Mouse (Mus musculus): ENCODE data around the gene Ccsap. TPM values are rescaled to one million over a fixed set of nuclear protein-coding genes. Genes with fewer than 3 reads are reported as not detected.
A peak's percentile ranks its signal among the peaks of the same experiment; 100 is the strongest.

Ccsap gene
- total RNA-seq, 2 experiments from 2014 or later = 1.3 to 1.6 TPM

DNA sequence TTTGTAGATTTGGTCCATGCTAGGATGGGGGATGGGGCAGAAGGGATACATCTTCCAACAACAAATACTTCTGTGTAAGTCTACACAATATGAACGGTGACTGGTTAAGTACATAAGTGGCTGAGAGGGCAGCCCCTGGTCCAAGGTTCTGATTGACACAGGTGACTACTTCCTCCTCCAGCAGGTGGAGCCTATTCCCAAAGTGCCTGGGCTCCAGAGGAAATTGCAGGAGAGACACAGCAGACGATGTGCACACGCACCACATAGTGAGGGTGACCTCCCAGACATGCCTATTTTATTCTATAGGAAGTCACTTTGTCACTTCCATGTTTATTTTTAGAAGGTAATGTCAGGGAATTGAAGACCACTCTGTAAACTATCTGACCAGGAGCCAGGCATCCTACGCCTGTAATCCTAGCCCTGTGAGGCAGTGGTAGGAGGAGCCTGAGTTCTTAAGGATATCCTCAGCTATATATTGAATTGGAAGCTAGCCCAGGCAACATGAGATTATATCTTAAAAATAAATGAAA is 20.9 kb upstream of the Ccsap start:
- intact Hi-C loops (cut with DNase I) = no loop called here
- no peak for DNase-seq (ENCODE audit: low spot score)

DNA sequence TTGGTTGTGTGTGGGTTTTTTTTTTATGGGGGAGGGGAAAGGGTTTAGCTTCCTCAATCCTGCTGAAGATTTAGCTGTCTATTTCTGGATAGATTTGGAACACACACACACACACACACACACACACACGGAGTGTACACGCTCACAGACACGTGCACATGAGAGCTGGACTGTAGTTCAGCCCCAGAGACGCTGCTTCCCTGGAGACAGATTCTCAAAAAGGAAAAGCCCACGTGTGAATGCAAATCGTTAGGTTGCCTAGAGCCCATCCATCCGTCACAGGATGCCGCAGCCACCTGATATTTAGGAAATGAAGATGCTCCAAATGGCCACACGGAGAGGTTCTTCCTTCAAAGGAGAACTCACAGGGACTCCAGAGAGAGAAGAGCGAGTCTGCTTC is 20.3 kb upstream of the Ccsap start:
- DNase-seq (ENCODE audit: low spot score) = no peak
- intact Hi-C loops (cut with DNase I) = no loop called here

DNA sequence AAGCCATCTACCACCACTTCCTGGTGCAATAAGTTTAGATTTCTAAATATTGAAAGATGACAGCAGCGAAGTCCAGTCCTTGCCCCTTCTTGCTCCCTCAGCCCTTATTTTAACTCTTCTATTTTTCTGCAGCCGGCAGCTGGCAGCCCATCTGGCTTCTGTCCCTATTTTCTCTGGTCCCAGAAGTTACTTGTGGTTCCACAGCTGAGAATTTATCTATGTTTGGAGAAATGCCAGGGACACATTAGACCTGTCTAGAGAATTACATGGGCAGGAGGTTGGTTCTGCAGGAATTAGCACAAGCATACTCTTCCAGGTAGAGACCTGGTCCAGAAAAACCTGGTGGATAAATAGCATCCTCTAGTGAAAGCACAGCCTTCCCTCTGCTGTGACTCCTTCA is 17.9 kb upstream of the Ccsap start:
- no peak for DNase-seq (ENCODE audit: low spot score)
- intact Hi-C loops (cut with DNase I) = no loop called here

DNA sequence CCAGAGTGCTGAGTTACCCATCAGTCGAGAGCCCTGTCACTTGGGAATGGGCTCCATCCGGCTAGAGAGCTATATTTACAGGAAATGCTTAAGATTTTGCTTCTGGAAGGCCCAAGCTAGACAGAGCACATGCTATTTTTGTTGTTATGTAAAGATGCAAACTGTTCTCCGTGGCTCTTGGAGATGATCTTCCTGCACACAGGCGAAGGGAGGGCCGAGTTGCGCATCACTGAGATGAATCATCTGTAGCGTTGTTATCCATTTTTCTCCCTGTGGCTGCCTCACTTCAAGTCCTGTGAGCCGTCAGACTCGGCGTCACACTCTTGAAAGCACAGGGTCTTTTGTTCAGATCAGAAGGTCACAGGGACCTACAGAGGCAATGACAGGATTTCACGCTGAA is 14.3 kb upstream of the Ccsap start:
- no peak for DNase-seq (ENCODE audit: low spot score)
- intact Hi-C loops (cut with DNase I) = no loop called here

DNA sequence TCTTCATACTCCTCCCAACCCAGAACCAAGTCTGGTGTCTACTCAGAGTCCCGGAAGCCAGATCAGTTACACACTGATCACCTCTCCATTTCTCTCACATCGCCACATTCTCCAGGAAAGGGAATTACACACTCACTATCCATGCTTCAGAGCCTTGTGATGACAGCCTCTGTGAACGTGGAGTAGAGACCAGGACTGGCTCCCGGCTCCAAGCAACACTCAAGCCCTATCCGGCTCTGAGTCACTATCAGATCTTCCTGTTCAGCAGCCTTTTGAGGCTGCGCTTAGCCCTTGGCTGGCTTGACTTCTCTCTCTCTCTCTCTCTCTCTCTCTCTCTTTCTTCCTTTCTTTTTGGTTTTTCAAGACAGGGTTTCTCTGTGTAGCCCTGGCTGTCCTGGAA is 13.4 kb upstream of the Ccsap start:
- no peak for DNase-seq (ENCODE audit: low spot score)
- intact Hi-C loops (cut with DNase I) = no loop called here

DNA sequence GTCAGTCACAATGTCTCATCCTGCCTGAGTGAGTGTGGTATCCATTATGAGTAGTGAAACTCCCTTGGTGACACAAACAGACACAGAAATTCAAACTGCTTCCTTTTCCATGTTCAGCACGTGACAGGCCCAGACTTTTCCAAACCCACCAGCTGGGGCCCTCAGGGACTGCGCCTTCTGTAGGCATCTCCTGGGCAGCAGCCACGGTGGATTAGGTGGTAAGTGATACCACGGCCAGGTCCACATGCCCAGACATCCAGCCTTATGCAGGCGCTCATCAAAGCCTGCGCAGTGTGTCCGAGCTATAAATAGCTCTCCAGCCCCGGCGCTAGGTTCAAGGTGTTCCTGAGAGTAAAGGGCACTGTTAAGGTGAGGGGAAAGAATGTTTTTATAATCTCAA is 12.0 kb upstream of the Ccsap start:
- intact Hi-C loops (cut with DNase I) = no loop called here
- no peak for DNase-seq (ENCODE audit: low spot score)

DNA sequence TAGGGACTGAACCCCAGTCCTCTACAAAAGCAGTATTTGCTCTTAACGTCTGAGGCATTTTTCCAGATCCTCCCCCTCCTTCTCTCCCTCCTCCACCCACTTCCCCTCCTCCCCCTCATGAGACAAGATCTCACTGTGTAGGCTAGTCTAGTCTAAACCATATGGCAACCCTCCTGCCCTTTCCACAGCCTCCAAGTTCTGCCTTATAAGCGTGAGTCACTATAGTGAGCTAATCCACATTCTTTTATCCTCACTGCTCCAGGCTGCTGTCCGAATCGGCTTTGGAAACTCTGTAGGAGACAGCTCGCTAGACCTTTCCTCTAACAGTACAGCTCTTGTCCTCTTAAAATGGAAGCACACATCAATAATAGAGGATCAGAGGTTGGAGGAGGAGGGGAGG is 7.0 kb upstream of the Ccsap start:
- no peak for DNase-seq (ENCODE audit: low spot score)

DNA sequence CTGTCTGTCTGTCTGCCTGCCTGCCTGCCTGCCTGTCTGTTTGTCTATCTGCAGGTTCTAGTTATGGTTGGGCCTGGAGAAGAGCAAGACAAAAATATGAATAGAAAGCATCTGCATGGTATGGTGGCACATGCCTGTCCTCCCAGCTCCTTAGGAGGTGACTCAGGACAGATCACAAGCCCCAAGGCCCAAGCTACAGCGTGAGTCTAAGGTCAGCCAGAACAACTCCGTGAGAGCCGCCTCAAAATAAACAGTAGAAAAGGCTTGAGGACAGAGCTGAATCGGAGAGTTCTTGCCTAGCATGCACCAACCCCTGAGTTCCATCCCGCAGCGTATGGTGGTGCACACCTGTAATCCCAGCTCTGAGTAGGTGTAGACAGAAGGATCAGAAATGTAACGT is 5.8 kb upstream of the Ccsap start:
- intact Hi-C loops (cut with DNase I) = no loop called here

More for the DNA sequence above, 7.0 kb upstream of the Ccsap start:
- intact Hi-C loops (cut with DNase I) = no loop called here

DNA sequence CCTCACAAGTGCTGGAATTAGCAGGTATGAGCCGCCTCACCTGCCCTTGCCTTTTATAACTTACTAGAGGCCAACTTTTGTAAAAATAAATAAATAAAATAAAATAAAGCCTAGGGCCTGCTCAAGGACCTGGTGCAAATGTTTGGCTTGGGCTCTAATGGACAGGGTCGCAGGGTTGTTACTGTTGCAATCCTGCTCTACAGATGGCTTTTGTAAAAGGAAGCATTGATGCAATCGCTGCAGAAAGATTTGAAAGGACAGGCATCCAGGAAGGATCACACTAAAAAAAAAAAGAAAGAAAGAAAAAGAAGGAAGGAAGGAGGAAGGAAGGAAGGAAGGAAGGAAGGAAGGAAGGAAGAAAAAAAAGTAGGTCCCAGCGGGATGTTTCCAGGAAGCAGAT is 377 bp upstream of the Ccsap start:
- no peak for DNase-seq (ENCODE audit: low spot score)
- intact Hi-C loops (cut with DNase I) = no loop called here

More for the DNA sequence above, 5.8 kb upstream of the Ccsap start:
- no peak for DNase-seq (ENCODE audit: low spot score)

DNA sequence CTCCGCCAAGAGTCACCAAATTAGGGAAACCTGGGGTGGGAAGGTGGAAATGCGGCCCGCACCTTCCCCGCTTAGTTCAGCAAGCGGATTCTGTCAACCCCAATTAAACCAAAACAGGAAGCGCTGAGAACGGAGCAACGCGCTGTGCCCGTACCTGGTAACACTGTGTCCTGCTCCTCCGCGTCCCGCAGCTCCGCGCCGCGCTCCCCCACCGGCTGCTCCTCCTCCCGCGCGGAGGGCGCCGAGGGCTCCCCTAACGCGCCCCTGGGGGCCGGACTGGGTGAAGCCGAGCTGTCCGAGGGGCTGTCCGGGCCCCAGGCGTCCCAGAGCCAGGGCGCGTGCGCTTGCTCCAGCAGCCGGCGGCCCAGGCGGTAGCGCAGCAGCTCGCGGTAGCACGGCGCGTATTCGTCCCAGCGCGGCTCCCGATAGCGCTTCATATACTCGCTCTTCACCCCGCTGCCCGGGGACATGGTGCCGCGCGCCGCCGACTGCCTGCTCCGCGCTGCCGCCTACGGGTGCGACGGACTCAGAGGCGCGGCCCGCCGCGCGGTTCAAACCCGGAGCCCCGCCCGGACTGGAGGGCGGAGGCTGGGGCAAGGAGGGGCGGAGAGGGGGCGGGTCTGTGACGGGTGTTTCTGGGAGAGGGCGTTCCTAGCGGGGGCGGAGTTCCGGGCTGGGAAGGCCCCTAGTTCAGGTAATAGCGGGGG is 915 bp downstream of the Ccsap start:
- intact Hi-C loops (cut with DNase I) = no loop called here
- DNase-seq (ENCODE audit: low spot score) = peak; percentile 78

DNA sequence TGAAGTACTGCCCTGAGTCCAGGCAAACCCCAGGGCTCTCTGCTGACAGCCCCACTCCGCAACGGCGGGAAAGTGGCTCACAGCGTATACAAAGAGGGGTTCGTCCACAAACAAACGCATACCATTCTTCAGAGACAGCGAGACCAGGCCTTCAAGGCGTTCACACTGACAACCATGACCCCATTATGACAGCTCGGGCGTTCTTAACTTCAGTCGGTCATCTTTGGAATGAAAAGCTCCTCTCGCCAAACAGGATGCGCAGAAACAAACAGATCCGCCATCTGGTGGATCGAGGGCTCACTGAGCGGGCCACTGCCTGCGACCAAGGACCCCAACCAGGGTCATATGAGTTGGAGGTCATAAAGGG is 1.5 kb downstream of the Ccsap start:
- intact Hi-C loops (cut with DNase I) = no loop called here
- DNase-seq (ENCODE audit: low spot score) = no peak

DNA sequence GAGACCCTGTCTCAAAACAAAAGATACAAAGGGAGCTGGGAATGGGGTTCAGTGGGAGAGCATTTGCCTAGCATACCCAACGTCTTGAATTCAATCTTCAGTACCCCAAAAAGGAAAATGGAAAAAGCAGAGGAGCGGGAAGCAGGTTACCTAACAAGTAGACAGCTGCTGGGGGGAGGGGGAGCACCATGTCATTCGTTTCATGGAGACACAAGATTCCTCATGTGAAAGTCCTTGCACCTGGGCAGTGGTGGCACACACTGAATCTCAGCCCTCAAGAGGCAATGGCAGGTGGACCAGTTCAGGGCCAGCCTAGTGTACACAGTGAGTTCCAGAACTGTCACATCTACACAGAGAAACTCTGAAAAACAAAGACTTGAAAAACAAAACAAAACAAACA is 2.6 kb downstream of the Ccsap start:
- intact Hi-C loops (cut with DNase I) = no loop called here

DNA sequence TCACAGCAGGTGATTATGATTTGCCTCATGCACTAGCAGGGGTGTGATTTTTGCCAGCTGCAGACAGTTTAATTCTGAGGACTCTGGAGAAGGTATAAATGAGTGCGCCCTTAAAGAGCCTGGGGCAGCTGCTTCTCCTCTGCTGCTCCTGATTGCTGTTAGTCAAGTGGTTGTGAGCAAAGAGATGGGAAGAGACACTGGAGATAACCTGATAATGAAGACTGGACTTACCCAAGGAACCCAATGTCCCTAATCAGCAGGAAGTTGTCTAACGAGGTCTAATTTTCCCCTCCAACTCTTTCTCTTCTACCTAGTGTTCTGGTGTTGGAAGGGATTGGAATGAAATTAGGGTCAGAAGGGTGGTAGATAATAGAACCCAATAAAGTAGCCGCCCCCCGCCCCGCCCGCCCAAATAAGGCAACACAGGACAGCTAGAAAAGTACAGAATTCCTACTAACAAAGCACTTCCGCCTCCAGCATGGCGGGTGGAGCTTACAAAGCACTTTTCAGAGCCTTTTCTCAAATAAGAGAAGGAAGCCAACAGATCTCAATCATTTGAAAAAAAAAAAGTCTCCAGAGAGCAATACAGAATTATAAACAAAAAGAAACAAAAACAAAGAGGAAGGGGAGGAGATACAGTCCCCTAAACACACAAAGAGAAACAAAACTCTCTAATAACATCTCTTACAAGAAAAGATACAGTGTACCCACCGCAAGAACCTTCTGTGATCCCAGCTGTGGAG is 5.1 kb downstream of the Ccsap start:
- DNase-seq (ENCODE audit: low spot score) = no peak
- intact Hi-C loops (cut with DNase I) = no loop called here

More for the DNA sequence above, 2.6 kb downstream of the Ccsap start:
- no peak for DNase-seq (ENCODE audit: low spot score)

DNA sequence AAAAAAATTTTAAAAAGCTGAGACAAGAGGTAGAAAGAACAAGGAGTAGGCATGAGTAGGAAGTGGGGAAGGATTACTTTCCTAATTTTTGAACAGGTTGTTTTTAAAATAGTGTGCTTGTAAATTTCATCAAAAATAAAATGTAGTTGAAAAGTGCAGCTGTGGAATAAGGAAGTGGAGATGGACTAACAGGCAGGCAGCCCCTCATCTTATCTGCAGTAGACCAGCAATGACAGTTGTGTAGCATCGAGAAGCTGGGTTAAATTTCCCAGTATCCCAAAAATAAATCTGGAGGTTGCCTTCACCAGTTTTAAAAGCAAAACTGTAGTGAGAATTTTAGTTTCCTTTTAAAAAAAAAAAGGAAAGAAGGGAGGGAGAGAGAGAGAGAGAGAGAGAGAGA is 5.8 kb downstream of the Ccsap start:
- intact Hi-C loops (cut with DNase I) = no loop called here

DNA sequence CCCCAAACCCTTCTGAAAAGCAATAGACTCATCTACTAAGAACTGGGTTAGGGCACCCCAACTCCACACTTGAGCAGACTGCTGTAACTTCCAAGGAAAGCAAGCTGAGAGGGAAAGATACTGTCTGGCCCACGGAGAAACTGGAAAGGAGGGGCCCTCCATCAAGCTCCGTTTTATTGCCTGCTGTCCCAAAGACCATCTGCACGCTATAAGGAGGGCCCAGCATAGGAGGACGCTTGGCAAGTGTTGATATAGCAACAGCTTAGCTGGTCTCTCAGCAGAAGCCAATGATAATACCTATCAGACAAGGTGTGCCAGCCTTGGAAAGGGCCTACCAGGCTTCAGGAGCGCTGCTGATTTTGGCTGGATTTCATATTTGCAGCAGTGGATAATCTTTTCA is 8.4 kb downstream of the Ccsap start:
- DNase-seq (ENCODE audit: low spot score) = no peak
- intact Hi-C loops (cut with DNase I) = no loop called here

More for the DNA sequence above, 5.8 kb downstream of the Ccsap start:
- no peak for DNase-seq (ENCODE audit: low spot score)

DNA sequence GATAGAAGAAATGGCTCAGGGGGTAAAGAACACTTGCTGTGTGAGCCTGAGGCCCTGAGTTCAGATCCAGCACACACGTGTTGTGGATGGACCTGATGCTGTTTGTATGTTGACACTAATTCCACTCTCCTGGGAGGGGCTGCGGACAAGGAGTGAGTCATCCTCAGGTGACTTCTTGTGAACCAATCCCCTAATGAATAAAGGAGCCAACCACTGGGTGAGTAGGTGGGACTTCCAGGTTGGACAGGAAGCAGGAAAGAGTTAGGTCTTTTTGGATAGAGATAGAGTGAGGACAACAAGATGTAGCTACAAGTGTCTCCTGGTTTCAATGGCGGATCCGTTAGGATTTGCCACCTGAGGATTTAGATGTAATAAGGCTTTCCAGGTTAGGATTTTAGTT is 10.7 kb downstream of the Ccsap start:
- intact Hi-C loops (cut with DNase I) = no loop called here
- DNase-seq (ENCODE audit: low spot score) = no peak

DNA sequence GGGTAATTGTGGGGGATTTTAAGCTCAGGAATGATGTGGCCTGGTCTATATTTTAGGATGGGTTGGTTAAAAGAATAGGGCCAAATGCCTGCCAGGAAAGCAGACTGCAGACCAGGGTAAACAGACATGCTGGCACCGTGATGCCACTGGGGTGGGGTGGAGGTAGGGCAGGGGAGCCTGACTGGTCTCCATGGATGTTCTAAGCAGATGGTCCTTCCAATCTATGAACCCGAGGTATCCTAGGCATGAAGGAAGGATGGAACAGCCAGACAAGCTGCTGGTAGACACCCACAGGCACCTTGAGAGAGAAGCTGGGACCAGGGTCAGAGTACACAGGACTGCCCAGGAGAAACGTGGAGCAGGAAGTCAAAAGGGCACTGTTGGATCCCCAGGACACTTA is 12.5 kb downstream of the Ccsap start:
- intact Hi-C loops (cut with DNase I) = no loop called here
- DNase-seq (ENCODE audit: low spot score) = no peak

DNA sequence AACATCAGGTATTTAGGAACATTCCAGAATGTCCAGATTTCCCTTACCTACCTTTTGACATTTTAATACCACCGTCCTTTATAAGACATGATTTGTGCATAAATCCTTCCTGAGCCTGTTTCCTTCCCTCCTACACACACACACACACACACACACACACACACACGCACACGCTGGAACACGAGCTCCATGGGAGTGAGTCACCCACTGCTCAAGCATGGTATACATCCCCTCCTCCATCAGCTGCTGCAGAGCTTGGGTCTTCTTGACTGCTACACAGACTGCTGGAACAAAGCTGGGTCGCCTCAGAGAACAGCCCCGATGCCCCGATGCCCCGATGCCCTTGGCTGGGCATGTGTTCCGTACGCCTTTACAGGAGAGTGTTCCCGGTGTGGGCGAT is 13.5 kb downstream of the Ccsap start:
- intact Hi-C loops (cut with DNase I) = no loop called here
- no peak for DNase-seq (ENCODE audit: low spot score)

DNA sequence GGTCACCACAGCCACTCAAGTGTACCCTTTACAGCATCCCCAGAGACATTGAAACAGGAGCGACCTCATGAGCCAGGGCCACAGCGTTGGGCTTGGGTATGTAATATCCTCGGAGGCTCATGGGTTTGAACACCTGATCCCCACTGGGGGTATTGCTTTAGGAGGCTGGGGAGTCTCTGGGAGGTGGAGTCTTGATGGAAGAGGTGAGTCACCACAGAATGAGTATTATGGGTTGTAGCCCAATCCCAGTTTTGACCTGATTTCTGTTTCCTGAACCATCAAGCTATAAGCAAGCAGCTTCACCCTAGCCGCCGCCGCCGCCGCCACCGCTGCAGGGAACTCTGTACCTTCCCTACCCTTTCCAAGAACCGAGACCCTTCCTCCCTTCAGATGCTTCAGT is 14.0 kb downstream of the Ccsap start:
- DNase-seq (ENCODE audit: low spot score) = no peak
- intact Hi-C loops (cut with DNase I) = no loop called here

DNA sequence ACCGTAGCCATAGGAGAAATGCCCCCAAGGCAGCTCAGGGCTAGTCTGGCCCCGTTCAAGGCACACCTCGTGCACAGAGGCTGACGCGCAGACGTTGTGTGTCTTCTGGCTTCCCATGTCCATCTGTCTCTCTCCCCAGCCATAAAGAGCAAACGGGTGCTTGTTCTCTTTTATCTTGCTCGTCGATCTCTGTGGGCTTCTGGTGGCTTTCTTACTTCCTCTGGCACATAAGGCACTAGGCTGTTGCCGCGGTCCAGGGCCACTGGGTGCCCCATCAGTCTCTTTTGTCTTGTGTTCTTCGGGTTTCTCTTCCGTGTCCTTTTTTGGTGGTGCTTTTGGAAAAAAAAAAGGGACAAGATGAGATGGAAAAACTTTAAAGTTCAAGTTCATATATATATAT is 14.9 kb downstream of the Ccsap start:
- no peak for DNase-seq (ENCODE audit: low spot score)
- intact Hi-C loops (cut with DNase I) = no loop called here

DNA sequence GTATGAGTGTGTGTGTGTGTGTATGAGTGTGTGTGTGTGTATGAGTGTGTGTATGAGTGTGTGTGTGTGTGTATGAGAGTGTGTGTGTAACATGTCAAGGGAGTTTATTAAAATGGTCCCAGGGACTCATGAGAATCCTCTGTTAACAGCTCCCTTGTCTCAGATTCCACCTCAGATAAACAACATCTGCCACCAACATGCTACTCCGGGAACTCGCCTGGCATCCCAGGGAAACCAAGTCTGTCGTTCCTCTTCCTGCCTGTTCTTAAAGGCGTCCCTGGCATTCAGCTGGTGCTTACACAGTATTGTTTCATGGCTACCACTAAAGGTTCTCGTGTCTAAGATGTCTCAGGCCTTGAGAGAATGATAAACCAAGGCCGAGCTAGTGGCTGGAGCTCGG is 15.7 kb downstream of the Ccsap start:
- intact Hi-C loops (cut with DNase I) = no loop called here
- no peak for DNase-seq (ENCODE audit: low spot score)

DNA sequence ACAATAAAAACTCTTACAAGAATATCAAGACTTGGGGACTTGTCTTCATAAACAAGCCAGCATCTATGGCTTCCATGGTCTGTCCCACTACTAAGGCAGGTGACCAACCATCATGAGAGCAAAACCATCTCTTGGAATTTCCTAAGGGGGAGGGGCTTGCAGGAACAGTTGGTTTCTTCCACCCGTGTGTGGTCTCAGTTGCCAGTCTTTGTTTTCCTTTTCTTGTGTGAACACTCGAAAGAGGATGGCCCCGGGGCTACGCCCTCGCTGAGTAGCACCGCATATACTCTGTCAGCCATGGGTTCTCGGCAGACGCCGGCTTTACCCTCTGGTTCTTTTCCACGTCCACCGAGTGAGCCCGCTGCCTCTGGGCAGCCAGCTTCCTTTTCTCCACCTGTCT is 17.9 kb downstream of the Ccsap start:
- intact Hi-C loops (cut with DNase I) = no loop called here
- DNase-seq (ENCODE audit: low spot score) = no peak
